Mouse (Mus musculus) spleen, postnatal 14 days (tissue): ENCODE measurements at regions not wholly inside any gene's neighbourhood (a gene's known extent, or its start where the extent isn't known, plus 50 kb on each side); places are given as distances from the start of the nearest gene placed in this dataset.

Source experiments
- DNase-seq, 2 experiments: peaks; one replicate each; pipeline ENCODE4 v3.0.0; 2021 to 2022; ENCODE audit warnings: low spot score in 2 of 2

DNA sequence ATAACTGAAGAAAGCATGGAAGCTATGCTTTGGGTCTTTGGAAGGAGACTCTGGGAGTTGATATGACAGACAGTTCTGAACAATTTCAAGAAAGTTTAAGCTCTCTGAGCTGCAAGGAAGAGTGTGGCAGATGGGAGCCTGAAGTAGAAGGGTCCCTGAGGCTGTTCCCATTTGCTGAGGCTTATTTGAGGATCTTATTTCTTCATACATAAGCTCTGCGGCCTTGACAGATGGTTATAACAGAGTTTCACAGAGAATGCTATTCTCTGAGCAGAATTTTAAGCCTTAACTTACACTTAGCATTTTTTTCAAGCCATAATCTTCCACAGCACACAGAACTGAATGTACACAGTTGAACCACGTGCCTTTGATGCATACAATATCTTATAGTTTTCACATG, 278.7 kb downstream of the Plk2 start:
- no peak for DNase-seq

DNA sequence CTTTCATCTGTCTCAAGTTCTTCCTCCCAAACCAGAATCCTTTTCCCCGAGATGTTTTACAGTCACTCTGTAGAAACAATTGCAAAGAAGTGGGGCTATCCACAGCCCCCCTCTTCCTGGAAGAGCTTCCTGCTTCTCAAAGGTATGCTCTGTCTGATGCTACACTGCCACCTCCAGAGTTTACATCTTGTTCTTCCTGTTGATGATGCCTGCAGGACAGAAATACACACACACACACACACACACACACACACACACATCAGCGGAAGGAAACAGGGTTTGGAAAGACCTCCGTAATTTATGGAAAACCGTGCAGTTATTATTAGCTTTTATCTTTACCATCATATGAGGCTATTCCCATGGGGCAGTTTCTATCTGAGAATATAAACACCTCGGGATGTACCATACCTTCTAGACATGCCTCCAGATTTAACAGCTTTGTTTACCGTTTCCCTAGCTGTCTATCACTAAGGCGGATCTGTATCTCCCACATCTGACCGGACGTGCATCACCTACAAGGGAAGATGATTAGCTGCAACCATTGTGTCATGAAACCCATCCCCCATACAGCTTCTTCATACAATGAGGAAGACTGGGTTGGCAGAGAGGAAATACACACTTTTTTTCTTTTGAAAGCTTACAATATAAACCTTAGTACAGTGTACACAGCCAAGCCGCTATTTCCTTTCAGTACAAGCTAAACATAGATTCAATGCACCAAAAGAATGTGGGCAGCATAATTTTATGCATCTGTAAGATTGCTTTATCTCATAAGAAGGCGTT, 288.6 kb downstream of the Plk2 start:
- DNase-seq, result no peak

DNA sequence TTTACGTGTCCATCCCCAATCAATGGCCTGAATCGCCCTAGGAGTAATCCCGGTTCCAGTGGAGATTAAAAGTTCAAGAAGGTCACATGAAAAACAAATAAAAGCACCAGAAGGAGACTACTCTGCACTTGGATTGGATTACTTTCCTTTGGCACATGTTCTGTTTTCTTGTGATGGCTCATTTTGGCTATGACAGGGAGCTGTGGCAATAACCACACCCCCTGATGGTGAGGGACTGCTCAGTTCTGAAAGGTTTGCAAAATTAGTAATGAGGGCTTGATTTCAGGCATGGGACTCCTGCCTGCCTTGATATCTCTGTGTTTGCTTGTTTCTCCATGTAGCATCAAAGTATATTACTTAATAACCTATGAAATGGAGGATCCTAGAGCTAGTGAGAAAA, 293.9 kb downstream of the Plk2 start:
- no peak for DNase-seq

DNA sequence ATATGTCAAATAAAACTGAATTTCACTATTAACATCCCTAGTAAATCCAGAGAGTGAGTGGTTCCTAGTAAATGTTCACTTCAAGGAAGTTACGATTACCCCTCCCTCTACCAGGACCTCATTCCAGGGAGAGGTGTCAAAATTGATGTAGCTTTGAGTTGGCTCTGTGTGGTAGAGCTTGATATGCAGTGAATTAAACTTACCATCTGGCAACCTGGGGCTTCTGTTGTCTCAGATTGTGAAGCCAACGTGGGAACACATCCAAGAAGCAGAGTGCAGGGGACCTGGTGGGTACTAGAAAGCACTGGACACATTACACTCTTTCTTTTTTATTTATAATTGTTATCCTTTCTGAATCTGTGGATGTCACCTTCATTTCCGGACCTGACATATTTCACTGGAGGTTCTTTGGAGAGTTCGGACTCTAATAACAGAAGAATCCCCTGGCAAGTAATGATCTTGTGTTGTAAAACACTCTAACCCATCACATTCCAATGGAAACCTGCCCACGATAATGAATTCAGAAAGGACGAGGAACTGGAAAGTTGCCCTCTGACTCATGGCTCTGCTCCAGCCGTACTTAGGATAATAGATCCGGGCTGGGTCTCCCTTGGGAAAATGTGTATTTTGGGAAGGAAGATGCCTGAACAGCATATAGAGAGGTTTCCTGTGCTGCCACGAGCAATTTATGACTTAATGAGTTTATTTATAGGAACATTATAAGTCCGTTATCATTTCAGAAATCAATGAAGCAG, 295.8 kb downstream of the Plk2 start:
- DNase-seq, result no peak

DNA sequence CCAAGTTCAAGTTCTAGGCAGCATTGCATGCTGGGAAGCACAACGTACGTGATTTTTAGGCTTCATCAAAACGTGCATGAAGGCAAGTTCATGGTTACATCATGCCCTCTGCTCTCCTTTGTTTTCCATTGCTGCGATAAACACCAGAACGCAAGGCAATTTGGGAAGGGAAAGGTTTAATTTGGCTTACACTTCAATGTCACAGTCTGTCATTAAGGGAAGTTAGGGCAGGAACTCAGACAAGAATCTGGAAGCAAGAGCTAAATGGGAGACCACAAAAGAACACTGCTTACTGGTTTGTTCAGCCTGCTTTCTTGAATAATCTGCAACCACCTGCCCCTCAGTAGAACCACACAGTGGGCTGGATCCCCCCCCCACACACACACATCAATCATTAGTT, 297.9 kb downstream of the Plk2 start:
- no peak for DNase-seq

DNA sequence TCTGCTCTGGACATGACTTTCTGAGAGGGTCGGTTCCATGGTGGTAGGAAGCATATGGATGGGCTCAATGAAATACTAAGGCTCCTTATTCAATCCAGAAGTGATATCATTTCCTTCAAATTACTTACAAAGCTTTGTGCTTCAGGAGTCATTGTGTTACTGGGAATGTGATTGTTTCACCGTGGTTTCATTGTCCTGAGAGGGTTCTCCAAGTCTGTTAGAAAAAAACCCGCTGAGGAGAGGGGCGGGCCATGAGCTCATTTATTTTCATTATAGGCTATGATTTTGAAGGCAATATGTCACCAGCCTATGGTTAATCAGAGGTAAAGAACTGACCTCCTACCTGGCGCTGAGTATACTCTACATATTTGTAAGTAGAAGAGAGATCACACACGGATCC, 300.0 kb downstream of the Plk2 start:
- DNase-seq, result no peak

DNA sequence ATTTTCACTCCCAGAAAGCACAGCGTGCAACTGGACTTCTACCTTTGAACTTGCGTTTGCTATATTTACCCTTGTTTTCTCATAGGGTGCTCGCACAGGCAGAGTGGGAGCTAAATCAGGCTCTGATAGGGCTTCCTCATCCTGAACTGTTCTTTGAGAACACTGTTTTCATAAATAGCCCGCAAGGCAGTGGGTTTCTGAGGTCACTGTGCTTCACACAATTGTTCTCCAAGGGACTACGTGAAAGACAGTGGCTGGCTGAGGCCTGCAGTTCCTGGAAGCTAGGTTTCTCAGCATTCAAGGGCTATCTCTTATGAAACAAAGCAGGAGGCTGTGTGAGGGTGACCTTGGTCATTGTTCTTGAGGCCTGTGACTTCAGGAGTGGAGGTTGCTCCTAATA, 301.7 kb downstream of the Plk2 start:
- no peak for DNase-seq

DNA sequence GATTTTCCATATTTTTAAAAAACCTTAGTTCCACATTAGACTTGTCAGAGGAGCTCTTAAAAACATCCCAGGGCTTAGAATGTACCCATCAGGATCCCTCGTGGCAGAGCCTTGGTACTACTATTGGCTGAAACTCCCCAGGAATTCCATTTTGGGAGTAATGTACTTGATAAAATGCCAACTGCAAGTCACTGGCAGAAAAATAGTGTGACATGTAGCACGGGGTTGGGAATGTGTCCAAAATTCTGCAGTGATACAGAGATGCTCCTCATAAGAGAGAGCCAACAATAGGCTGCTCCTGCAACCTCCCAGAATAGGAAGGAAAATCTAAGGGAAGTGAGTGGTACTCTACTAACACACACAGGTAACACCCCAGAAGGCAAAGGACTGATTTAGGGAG, 309.4 kb downstream of the Plk2 start:
- DNase-seq, result no peak

DNA sequence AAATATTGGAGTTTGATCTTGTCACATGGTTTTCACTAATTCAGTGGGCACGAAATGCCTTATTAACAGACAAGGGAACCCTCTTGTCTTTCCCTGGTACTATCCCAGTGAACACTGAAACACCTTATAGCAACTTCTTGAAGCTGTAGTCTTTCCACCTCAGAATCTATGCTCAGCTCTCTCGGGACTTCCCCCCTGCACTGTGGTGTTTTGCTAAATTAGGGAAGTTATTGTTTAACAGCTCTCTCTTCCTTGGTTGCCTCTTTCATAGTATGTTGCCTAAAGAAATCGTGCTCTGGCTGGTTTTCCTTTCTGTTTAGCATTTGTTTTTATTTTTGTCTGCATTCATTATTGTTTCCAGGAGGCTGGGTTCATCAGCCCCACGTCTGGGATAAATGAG, 316.0 kb downstream of the Plk2 start:
- DNase-seq, result no peak

DNA sequence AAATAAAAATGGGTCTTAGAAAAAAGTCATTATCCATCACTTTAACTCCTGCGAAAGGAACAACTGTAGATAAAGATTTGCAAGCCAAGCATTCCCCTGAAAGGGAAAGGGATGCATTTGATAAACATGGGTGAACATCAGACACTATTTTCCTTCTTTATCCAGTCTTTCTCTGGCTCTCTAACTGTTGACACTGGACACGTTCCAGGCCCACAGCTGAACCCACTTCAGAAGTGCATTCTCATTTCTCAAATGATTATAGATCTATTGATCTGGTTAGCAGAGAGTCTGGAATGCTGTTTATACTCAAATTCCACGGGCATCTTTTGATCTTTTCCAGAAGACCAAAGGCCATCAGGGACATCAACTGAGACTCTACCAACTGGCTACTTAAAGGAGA, 317.7 kb downstream of the Plk2 start:
- DNase-seq, result no peak

DNA sequence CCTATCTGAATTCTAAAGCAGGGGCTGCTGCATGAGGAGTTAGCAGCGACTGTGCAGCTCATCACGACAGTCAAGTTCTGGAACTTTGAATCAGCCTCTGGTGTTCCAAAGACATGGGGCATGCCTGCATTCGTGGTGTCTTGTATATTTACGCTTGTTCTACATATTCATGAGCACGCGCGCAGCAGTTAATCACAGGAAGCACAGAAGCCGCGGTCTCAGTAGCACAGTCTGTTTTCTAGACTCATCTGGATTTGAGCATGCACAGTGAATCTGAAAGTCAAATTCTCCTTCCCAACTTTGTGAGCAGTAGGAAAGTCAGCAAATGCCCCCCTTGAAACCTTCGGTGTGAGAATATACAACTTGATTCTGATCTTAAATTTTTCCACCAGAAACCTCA, 327.3 kb downstream of the Plk2 start:
- DNase-seq, result no peak

DNA sequence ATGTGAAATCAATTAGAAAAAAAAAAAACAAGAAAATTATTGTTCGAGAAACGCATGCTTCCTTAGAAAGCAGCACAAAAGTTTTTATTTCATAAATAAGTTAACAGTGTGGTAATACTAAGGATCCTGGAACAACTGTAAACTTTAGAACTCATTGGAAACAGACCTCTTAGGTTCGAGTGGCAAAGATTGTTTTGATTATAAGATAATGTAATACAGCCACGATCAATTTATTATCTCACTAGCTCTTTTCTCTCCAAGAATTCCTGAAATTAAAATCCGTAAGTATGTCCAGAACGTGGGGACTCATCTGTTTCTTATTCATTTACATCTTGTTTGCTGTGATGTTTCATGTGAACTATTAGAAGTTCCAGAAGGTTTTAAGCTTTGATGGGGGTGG, 327.9 kb downstream of the Plk2 start:
- no peak for DNase-seq

DNA sequence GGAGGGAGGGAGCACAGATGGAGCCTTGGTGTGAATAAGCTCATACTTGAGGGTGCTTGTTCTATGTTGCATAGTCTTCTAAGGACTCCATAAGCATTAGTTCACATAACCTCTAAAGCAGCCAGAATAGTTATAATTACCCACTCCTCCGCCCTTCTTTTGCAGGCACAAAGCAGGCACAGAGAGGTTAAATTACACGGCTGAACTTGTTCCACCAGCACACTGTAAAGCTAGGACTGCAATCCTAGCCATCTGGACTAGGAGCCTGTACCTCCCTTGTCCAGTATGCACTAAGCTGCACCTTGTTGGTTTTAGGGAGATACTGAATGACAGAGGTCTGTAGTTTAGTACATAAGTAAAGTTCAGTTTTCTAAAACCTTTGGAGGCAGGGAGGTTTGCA, 330.0 kb downstream of the Plk2 start:
- DNase-seq, result no peak

DNA sequence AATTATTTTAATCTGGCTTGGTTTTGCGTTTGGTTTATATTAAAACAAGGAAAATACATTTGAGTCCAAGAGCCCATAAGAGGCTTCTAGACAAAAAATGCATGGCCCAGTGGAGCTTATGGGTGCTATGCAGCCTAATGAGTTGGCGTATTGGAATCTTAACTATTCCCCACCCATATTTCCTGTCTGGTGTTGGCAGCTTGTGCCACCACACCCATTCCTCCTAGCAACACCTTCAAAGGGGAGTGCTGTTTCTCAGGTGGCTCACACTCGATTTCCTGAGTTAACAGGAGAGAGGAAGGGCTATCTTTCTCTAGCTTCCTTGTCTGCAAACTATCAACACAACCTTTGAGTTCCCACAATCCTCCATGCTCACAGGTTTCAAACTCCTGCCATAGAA, 331.0 kb downstream of the Plk2 start:
- DNase-seq, result no peak

DNA sequence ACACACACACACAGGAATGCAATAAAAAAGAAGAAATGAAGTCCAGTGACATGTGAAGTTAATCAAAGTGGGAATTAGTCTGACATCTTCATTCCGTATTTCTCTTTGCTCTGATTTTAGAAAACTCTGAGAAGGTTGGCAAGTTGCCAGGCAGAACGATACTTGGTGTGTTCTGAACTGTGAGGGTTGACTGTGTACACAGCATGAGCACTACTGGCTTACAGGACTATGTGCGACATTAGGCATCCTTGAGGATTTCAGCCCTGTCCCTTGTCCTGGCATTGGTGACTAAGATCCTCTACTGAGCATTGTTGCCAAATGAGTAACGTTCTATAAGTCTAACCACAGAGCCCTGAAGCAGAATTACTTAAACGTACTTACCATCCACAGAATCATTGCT, 340.7 kb downstream of the Plk2 start:
- DNase-seq, result no peak

DNA sequence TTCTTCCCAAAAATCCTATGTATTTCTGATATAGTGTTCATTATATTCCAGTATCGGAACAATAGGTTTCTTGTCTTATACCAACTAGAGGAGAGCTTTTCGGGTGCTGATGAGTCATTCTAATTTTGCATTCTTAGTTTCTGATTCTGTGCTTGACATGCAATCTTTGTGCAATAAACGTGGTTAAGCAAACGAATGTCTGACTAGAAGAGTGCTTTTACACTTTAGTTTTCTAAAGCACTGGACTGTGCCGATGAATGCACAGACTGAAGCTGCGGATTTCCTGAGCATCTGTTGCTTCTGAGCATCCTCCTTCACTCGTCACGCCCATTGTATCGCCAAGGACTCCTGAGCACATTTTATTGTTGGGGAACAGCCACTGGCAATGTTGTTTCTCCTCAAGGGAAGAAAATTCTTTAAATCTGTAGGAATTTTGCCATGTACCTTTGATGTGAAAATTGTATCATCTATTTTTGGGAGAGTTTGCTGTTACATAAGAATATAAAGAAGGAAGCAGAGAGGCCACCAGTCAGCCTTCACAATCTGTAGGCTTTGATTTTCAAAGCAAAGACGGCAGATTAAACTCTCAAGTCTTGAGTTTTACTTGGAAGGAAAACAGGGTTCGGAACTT, 346.8 kb downstream of the Plk2 start:
- DNase-seq, result no peak

DNA sequence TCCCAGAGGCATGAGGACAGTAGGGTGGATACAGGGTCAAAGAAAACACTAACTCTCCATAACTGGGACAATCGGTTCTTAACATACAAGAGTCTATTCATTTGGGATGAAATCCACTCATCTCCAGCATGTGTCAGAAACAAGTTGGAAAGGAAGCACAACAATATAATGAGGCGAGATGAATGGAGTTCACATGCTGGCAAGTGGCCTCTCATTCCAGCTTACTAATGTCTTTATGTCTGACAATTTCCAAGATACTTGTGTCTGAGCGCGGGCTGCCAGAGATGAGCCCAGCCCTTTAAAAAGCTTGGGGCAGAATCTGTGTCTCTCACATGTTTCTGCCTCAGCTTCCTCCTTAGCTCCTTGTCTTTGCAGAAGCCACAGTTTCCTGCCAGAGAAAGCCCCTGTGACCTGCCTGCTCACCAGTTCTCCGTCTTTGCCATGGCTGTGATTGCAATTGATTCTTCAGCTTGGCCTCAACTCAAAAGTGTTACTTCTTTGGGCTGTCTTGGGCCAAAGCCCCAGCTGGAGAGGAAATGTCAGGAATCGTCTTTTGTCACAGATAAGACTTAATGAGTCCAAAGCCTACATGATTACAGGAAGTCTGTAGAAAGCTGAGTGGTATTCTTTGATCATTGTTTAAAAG, 352.5 kb downstream of the Plk2 start:
- DNase-seq, result no peak

DNA sequence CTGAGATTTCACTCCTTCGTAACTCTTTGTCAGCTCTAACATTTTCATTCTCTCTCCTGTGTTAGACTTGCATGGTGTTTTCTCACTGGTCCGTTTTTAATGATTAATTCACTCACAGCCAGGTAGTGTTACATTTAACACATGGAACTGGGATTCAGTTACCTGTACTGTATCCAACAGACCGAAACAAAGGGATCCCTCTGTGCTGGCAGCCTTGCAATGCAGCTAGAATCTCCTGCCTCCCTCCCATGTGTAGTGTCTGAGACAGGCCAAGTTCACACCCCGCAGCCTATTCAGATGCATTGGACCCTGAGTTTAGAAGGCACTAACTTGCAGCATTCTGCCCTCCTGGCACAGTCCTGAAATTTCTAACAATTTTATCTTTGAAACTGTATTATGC, 357.9 kb downstream of the Plk2 start:
- DNase-seq, result no peak

DNA sequence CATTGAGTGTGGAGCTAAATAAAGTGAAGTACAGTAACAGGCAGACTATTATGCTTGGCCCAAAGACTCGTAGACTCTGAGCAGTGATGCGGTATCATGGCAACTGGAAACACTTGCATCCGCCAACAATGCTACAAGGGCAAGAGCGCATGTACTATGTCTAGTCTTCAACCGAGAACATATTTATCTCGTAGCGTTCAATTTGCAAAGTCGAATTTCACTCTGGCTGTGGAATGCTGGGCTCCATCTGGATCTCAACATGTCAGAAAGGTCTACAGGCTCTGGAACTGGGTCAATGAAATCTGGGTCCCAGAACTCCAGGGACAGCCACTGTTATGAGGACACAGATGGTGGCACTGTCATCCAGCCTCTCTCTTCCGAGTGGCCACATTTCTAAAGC, 359.7 kb downstream of the Plk2 start:
- no peak for DNase-seq

DNA sequence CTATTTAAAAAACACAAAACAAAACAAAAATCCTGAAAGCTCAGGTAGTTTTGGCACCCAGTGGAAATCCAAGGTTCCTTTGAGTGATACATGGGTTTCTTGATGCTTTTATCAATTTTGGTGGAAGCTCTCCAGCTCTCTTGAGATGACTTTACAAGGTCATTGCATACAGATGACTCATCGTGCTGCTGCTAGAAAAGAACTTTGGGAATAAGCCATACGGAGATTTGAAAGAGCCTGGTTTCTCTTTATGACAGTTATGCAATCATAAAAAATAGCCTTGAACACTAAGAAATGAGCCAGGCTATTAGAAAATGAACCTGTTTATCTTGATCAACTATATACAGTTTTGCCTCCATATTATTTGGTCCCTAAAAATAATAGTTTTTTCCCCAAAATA, 362.0 kb downstream of the Plk2 start:
- no peak for DNase-seq

DNA sequence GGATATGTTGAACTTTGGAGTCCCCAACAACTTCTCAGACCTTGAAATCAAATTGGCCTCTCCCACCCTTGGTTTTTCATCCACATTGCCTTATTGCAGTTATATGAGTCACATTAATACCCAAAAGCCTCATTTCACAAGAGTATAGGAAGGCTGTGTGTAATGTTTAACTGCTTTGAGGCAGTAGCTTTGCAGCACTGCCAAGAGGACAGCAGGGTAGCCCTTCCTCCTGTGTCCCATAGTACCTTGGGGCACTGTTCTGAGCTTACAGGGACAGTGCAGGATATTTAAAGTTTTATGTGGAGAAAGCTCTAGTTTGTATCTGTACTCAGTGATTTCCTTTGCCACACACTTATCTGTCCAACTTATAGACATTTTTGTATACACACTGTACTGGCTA, 374.4 kb downstream of the Plk2 start:
- DNase-seq, result no peak

DNA sequence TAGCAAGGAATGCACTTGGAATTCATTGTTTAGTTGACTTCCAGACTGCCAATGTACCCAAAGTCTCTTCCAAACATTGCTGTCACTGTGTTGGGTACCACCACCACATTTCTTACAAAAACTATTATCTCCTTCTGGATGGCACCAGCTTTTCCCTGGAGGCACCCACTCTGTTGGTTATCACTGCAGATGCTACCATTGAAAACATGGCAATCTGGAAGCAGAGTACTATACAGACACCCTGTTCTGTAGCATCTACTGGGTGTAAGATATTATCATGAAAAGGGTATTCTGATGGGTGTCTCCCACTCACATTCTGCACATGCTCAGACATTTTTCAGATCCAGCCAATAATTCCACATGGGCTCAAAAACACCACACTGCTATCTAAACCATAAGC, 380.4 kb downstream of the Plk2 start:
- no peak for DNase-seq
